Mouse (Mus musculus): Measurements from ENCODE around the gene Tcam1.

Gene Tcam1

DNA sequence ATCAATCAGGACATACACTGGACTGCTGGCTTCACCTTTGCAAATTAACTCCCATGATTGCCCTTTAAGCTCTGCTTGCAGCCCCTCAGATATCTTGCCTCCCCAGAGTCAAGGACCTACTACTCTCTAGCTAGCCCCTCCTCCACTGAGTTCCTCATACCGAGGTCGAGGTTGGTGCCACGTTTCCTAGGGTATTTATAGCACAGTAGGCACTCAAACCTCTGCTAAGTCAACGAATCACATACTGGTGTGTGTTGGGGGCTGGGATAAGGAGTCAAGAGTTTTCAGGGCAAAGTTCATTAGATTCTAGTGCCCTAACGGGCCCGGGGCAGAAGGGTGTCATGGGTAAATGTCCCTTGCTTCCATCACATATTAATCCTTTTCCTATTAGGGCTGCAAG lies 52.7 kb downstream of the Tcam1 start:
- no peak for TF ChIP-seq GATA4 (IDR thresholded peaks at IDR 0.05; ENCODE audit: insufficient replicate concordance, low read length)

DNA sequence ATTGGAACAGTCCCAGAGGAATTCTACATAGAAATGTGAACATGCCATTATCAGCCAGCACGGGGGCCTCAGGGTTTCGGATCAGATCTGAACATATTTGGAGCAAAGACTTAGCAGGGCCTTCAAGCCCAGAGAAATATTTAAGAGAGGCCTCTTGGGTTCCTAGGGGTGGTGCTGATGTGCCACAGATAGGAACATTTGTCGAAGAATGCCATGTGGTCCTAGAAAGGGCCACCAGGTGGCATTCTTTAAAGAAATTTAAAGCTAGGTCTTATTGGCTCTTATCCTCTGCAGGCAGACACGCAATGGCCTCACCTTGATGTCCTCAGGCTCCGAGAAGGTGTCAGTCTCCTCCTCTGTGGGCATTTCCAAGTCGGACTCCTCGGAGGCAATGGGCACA lies 53.2 kb downstream of the Tcam1 start:
- TF ChIP-seq GATA4 (IDR thresholded peaks at IDR 0.05; ENCODE audit: insufficient replicate concordance, low read length), result no peak

DNA sequence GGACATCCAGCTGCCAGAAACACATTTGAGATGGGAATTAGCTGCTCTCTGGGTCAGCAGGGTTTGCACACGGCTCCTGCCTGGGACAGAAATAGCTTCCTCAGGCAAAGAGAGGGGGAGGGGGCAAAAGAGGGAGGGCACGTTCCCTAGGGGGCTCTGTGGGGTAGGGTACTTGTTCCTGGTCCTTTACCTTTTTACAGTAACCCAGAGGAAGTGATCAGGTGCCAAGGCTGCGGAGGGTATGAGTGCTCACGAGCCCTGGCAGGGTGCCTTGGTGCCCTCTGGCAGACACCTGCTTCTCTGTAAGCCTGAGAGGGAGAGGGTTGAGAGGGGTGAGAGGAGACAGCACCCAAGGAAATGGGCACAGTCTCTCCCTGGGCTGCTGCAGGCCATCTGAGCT lies 56.0 kb downstream of the Tcam1 start:
- no peak for TF ChIP-seq GATA4 (IDR thresholded peaks at IDR 0.05; ENCODE audit: insufficient replicate concordance, low read length)

DNA sequence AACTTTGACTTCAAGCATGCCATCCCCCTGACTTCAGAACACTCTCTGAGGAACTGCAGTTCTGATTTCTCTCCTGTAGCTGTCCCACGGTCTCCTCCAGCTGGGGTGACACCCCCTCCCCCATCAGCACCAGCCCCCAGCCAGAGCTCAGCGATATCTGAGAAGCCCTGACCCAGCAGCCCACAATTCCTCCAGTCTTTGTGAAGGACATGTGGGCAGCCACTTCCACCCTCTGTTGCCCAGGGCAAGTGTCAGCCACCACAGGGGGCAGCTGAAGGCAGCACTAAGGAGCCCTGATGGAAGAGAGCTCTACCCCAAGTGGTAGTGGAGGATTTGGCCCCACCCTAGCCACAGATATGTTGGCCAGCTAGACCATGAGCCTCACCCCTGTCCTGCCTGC lies 57.6 kb downstream of the Tcam1 start:
- TF ChIP-seq GATA4 (IDR thresholded peaks at IDR 0.05; ENCODE audit: insufficient replicate concordance, low read length), result no peak

DNA sequence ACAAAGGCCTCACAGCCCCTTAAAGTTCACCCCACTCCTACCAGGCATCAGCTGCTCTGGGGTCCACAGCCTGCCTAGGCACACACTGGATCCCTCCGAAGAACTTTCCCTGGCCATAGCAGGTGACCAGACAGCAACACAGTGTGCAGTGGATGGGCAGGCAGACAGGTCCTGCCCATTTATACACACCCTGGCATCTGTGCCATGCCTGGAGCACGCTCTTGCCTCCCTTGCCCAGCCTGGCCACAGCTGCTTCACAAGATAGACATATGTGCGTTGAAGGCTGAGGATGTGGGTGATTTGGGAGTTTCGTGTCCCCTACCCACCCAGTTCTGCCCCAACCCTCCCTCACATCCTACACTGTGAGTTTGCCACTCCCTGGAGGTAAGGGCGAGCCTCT lies 61.6 kb downstream of the Tcam1 start:
- no peak for TF ChIP-seq GATA4 (IDR thresholded peaks at IDR 0.05; ENCODE audit: insufficient replicate concordance, low read length)

Measured in liver, adult (tissue).